Mouse (Mus musculus) intestine, embryonic 14.5 days (tissue): ENCODE measurements around the gene Rwdd2a. TPM values are rescaled to one million over a fixed set of nuclear protein-coding genes. Genes with fewer than 3 reads are reported as not detected.
A peak's percentile ranks its signal among the peaks of the same experiment; 100 is the strongest.

ENCODE experiments used
- ATAC-seq: fragments of 200-750 bp; cut with Nextera tagmentation; replicated peaks from 2 replicates; pipeline ENCODE4 v1.8.0; 2017; ENCODE audit warnings: low read depth, moderate number of reproducible peaks, moderate TSS enrichment, moderate library complexity; ENCODE audit not compliant: low FRiP score, low TSS enrichment
- DNase-seq: peaks from one replicate; pipeline ENCODE4 v3.0.0-alpha.2; 2018; ENCODE audit warnings: low spot score
- H3K27ac ChIP-seq: fragments of 300-500 bp; sonication (generic); 2 replicates; pipeline ENCODE4 v1.5.1; 2014; ENCODE audit warnings: low read depth, mild to moderate bottlenecking, control low read depth
- H3K27me3 ChIP-seq: fragments of 300-500 bp; sonication (generic); replicated peaks from 2 replicates; pipeline ENCODE4 v1.6.1; 2014; ENCODE audit warnings: low read length, control low read depth; ENCODE audit not compliant: control insufficient read depth, insufficient read depth
- H3K36me3 ChIP-seq: fragments of 300-500 bp; sonication (generic); 2 replicates; pipeline ENCODE4 v1.6.1; 2014; ENCODE audit warnings: low read length, control low read depth; ENCODE audit not compliant: control insufficient read depth, insufficient read depth
- H3K4me1 ChIP-seq: fragments of 300-500 bp; sonication (generic); replicated peaks from 2 replicates; pipeline ENCODE4 v1.6.1; 2014; ENCODE audit warnings: low read length, control low read depth, mixed read lengths; ENCODE audit not compliant: control insufficient read depth, insufficient read depth
- H3K4me2 ChIP-seq: fragments of 300-500 bp; sonication (generic); 2 replicates; pipeline ENCODE4 v1.6.1; 2014; ENCODE audit warnings: low read length
- H3K4me3 ChIP-seq: fragments of 300-500 bp; sonication (generic); 2 replicates; pipeline ENCODE4 v1.5.1; 2014; ENCODE audit warnings: low read depth, low read length, control low read depth, mixed read lengths
- H3K9ac ChIP-seq: fragments of 300-500 bp; sonication (generic); 2 replicates; pipeline ENCODE4 v1.6.1; 2014; ENCODE audit warnings: mild to moderate bottlenecking, low read length
- H3K9me3 ChIP-seq: fragments of 300-500 bp; sonication (generic); 2 replicates; pipeline ENCODE4 v1.6.1; 2016; ENCODE audit warnings: low read length, control low read depth; ENCODE audit not compliant: control insufficient read depth
- WGBS: fragments of 180-500 bp; shearing (Covaris S2); extraction: QIAGEN DNeasy Blood & Tissue Kit; methylation state at CpG from one replicate; pipeline ENCODE4 v1.1.7; 2014; 5-methylcytosine and 5-hydroxymethylcytosine counted together
- polyA plus RNA-seq: library from polyadenylated mRNA; unstranded; fragments of >200 nt; fragmentation: Nextera tagmentation; extraction: Ambion mirVana; gene quantifications from 2 replicates; pipeline ENCODE4 v1.2.1, GENCODE M21; 2014

Gene Rwdd2a
- 2.4 and 4.2 TPM in 2 replicates for polyA plus RNA-seq

- Histone ChIP-seq H3K27me3 (0 out of 2 replicates have a peak, but pooled peaks cover 2% of the 10 kb centered on the region), H3K9ac (peak within 1 kb of the TSS; percentile 52), H3K4me2 (peak within 1 kb of the TSS; percentile 99), H3K4me1 (peaks cover 15% of the 10 kb centered on the region), H3K4me3 (peak within 1 kb of the TSS; percentile 73), H3K9me3 (no peaks in the 10 kb centered on the region), H3K36me3 (peaks cover 15% of the 10 kb centered on the region), H3K27ac (peak within 1 kb of the TSS; percentile 71; the same call in 1 of the 2 replicates)
- DNase-seq (peak; percentile 97), ATAC-seq (peak; percentile 97)
- WGBS = under 1% methylated on average over 59 of the region's 59 CpGs
Observed at GRCm38 (mm10) chr9:86571540-86572135, at the start of gene Rwdd2a, which contains the start of gene Pgm3. Rwdd2a (plus strand) TSS chr9:86571991. Pgm3 (minus strand) TSS chr9:86571842.

DNA sequence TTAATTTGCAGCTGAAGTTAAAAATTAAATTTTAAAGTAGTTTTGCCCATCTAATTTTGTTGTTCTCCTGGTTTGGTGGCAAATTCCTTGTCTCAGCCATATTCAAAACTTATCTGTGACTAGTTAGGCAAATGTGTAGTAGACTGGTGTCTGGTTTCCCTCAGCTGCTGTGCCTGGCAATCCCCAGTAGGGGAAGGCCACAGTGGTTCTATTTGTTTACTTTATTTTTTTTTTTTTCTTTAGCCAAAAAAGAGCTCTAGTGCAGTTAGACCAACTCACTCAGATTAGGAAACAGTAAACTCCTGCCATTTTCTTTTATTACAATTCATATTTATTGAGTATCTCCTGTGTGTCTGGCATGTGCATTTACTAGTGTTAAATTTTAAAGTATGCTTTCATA, 49.5 kb upstream of the Rwdd2a start:
- H3K27me3 ChIP-seq = no peaks in the 10 kb centered on the region
- no peaks in the 10 kb centered on the region for H3K9me3 ChIP-seq
- H3K4me1 ChIP-seq = no peaks in the 10 kb centered on the region
- no peak overlapping the region for H3K27ac ChIP-seq
- no peak overlapping the region for H3K9ac ChIP-seq
- H3K4me2 ChIP-seq = no peak overlapping the region
- DNase-seq = no peak
- peaks cover 40% of the 10 kb centered on the region for H3K36me3 ChIP-seq
- H3K4me3 ChIP-seq = no peak overlapping the region
- ATAC-seq = no peak

GRCm38 (mm10) chr9:86525600-86525999, 46.2 kb upstream of the Rwdd2a start:
- no peak overlapping the region for H3K4me2 ChIP-seq
- H3K4me1 ChIP-seq = no peaks in the 10 kb centered on the region
- H3K27ac ChIP-seq = no peak overlapping the region
- H3K36me3 ChIP-seq = peaks cover 32% of the 10 kb centered on the region
- DNase-seq = no peak
- no peak for ATAC-seq
- H3K9me3 ChIP-seq = no peaks in the 10 kb centered on the region
- no peak overlapping the region for H3K9ac ChIP-seq
- no peak overlapping the region for H3K4me3 ChIP-seq
- WGBS = 60% methylated on average over 2 of the region's 2 CpGs
- no peaks in the 10 kb centered on the region for H3K27me3 ChIP-seq

DNA sequence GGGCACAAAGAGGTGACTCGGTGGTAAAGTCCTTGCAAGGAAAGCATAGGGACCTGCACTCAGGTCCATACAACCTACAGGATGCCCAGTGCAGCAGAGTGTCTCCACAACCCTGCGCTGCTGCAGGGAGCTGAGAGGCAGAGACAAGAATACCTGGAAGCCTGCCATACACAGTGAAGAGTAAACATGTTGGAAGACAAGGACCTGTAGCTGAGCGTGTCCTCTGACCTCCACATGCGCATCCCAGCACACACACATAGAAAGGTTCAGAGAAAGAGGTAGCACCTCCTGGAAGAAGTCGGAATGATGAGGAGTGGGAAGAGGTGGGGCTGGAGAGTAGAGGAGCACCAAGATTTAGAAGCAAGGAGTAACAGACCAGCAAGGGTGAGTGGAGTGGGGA, 37.7 kb upstream of the Rwdd2a start:
- H3K36me3 ChIP-seq = peaks cover 35% of the 10 kb centered on the region
- no peak overlapping the region for H3K4me3 ChIP-seq
- H3K9ac ChIP-seq = no peak overlapping the region
- no peaks in the 10 kb centered on the region for H3K4me1 ChIP-seq
- H3K27ac ChIP-seq = no peak overlapping the region
- no peak overlapping the region for H3K4me2 ChIP-seq
- DNase-seq (no peak), ATAC-seq (no peak)
- H3K9me3 ChIP-seq = no peaks in the 10 kb centered on the region
- H3K27me3 ChIP-seq = no peaks in the 10 kb centered on the region
- 80% methylated on average over 5 of the region's 5 CpGs for WGBS

GRCm38 (mm10) chr9:86543451-86543850, 28.3 kb upstream of the Rwdd2a start:
- H3K9ac ChIP-seq = no peak overlapping the region

DNA sequence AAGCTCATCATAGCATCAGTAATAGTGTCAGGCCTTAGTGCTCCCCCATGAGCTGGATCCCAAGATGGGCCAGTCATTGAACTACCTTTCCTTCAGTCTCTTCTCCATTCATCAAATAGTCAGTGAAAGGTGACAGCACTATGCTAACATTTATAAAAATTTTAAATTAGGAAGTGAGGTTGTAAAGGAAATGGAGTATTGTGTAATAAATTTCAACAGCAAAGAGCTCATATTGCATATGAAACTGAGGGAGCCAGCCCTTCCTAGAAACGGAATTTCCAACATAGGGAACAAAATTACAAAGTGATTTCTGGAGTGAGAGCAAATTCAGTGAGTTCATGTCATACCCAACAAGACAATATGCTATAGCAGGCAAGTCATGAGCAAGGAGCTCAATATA, 27.2 kb upstream of the Rwdd2a start:
- DNase-seq (no peak), ATAC-seq (no peak)
- H3K9me3 ChIP-seq = no peaks in the 10 kb centered on the region
- no peaks in the 10 kb centered on the region for H3K4me1 ChIP-seq
- no peaks in the 10 kb centered on the region for H3K27me3 ChIP-seq
- no peak overlapping the region for H3K4me2 ChIP-seq
- no peak overlapping the region for H3K27ac ChIP-seq
- WGBS = 68% methylated on average over 1 of the region's 1 CpGs
- H3K4me3 ChIP-seq = no peak overlapping the region
- peaks cover 57% of the 10 kb centered on the region for H3K36me3 ChIP-seq
- no peak overlapping the region for H3K9ac ChIP-seq

More at GRCm38 (mm10) chr9:86543451-86543850, 28.3 kb upstream of the Rwdd2a start:
- DNase-seq (no peak), ATAC-seq (no peak)
- Histone ChIP-seq H3K27ac (no peak overlapping the region), H3K36me3 (peaks cover 47% of the 10 kb centered on the region), H3K9me3 (no peaks in the 10 kb centered on the region), H3K4me2 (no peak overlapping the region), H3K4me1 (no peaks in the 10 kb centered on the region), H3K27me3 (no peaks in the 10 kb centered on the region), H3K4me3 (no peak overlapping the region)
- 95% methylated on average over 3 of the region's 3 CpGs for WGBS

DNA sequence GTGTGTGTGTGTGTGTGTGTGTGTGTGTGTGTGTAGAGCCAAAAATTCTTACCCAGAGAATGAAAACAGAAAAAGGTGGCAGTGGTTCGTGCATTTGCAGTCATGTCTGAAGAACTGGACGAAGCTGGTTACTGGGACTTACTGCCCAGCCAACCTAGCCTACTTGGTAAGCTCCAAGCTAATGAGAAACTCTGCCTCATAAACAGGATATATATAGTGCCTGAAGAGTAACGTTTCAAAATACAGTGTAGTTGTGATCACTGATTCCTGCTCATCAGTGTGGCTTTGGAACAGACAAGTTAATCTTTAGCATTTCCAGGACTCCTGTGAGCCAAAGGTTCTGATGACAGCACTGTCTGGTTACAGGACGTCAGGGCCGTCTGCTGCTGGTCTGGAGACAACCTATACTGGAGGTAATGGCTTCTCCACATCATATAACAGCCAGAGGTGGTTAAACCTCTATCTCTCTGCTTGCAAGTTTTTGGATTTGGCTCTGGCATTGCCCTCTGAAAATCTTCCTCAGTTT, 22.1 kb upstream of the Rwdd2a start:
- Histone ChIP-seq H3K9me3 (no peaks in the 10 kb centered on the region), H3K27me3 (no peaks in the 10 kb centered on the region), H3K27ac (no peak overlapping the region), H3K4me3 (no peak overlapping the region), H3K4me1 (no peaks in the 10 kb centered on the region), H3K36me3 (peaks cover 72% of the 10 kb centered on the region), H3K9ac (no peak overlapping the region), H3K4me2 (no peak overlapping the region)
- no peak for DNase-seq
- ATAC-seq = no peak
- 87% methylated on average over 5 of the region's 5 CpGs for WGBS

GRCm38 (mm10) chr9:86550717-86551116, 21.1 kb upstream of the Rwdd2a start:
- peaks cover 77% of the 10 kb centered on the region for H3K36me3 ChIP-seq
- WGBS = 91% methylated on average over 3 of the region's 3 CpGs

DNA sequence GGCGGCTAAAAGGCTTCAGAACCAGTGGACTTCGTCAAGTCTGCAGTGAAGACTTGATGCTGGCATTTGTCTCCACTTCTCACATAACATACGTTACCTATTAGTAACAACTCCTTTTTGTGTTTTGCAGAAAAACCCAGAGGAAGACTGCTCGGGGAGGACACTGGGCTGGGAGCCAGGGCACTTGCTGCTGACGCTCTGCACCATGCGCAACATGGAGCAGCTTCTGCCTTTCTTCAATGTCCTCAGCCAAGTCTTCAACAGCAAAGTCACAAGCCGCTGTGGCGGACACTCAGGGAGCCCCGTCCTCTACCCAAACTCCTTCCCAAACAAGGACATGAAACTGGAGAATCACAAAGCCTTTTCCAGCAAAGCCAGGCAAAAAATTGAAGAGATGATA, 17.9 kb upstream of the Rwdd2a start:
- ATAC-seq (no peak), DNase-seq (no peak)
- no peak overlapping the region for H3K9ac ChIP-seq
- no peak overlapping the region for H3K27ac ChIP-seq
- 79% methylated on average over 9 of the region's 9 CpGs for WGBS
- H3K27me3 ChIP-seq = no peaks in the 10 kb centered on the region
- no peak overlapping the region for H3K4me3 ChIP-seq
- peaks cover 88% of the 10 kb centered on the region for H3K36me3 ChIP-seq
- H3K4me1 ChIP-seq = no peaks in the 10 kb centered on the region
- no peaks in the 10 kb centered on the region for H3K9me3 ChIP-seq
- no peak overlapping the region for H3K4me2 ChIP-seq

More at GRCm38 (mm10) chr9:86550717-86551116, 21.1 kb upstream of the Rwdd2a start:
- ATAC-seq (no peak), DNase-seq (no peak)
- Histone ChIP-seq H3K9me3 (no peaks in the 10 kb centered on the region), H3K4me3 (no peak overlapping the region), H3K9ac (no peak overlapping the region), H3K4me2 (no peak overlapping the region), H3K27ac (no peak overlapping the region), H3K4me1 (no peaks in the 10 kb centered on the region), H3K27me3 (no peaks in the 10 kb centered on the region)
